Mouse (Mus musculus) macrophage (primary cell): ENCODE measurements at regions not wholly inside any gene's neighbourhood (a gene's known extent, or its start where the extent isn't known, plus 50 kb on each side); places are given as distances from the start of the nearest gene placed in this dataset.

Experiments used
- H3K27ac ChIP-seq: fragments of 350-480 bp; formaldehyde crosslinking; 2 replicates; pipeline ENCODE4 v1.9.0; 2021
- H3K36me3 ChIP-seq: fragments of 350-480 bp; formaldehyde crosslinking; 2 replicates; pipeline ENCODE4 v1.9.0; 2021; ENCODE audit errors: inconsistent target
- H3K4me3 ChIP-seq: fragments of 350-480 bp; formaldehyde crosslinking; 2 replicates; pipeline ENCODE4 v1.9.0; 2021; ENCODE audit errors: inconsistent target
- H3K79me2 ChIP-seq: fragments of 350-480 bp; formaldehyde crosslinking; 2 replicates; pipeline ENCODE4 v1.9.0; 2021; ENCODE audit errors: inconsistent target
- WGBS: methylation state at CpG from one replicate; pipeline ENCODE4 v1.1.7; 2026; ENCODE audit warnings: inconsistent platforms; ENCODE audit not compliant: missing documents; 5-methylcytosine and 5-hydroxymethylcytosine counted together

DNA sequence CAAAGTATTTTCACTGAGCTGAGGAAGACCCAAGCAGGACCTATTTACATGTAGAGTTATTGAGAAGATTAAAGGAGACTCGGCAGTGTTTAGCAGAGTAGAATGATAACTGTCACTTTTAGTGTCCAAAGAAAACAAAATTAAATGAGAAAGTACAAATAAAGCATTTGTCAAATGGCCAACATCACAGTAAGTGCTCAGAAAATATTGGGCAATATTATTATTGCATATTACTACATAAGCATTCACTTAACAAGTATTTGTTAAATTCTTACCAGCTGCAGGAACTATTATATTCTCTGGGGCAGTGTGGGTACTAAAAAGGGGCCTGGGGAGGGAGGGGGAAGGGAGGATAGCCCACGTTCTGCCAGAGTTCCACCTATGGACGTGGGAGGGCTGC, 224.5 kb upstream of the Noct start:
- H3K36me3 ChIP-seq, result no peaks in the 10 kb centered on the region
- WGBS, result 76% methylated on average over 2 of the region's 3 CpGs

DNA sequence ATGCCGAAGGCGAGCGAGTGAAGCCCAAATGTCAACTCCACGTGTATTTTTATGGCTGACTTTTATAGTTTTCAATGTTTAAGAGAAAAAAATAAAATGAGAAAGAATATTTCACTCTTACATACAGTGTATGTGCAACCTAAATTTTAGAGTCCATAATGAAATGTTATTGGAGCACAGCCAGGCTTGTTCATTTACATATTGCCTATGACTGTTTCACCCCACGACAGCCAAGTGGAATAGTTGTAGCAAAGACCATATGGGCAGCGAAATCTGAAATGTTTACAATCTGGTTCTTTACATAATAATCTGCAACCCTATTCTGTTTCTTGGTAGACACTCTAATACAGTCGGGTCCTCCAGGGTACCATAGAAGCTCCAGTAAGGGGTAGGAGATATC, 223.3 kb upstream of the Noct start:
- no peaks in the 10 kb centered on the region for H3K79me2 ChIP-seq
- H3K36me3 ChIP-seq, result no peaks in the 10 kb centered on the region
- H3K27ac ChIP-seq, result no peak overlapping the region
- H3K4me3 ChIP-seq, result no peak overlapping the region
- 89% methylated on average over 7 of the region's 7 CpGs for WGBS

More for the DNA sequence above, 224.5 kb upstream of the Noct start:
- no peaks in the 10 kb centered on the region for H3K79me2 ChIP-seq
- no peak overlapping the region for H3K27ac ChIP-seq
- no peak overlapping the region for H3K4me3 ChIP-seq

DNA sequence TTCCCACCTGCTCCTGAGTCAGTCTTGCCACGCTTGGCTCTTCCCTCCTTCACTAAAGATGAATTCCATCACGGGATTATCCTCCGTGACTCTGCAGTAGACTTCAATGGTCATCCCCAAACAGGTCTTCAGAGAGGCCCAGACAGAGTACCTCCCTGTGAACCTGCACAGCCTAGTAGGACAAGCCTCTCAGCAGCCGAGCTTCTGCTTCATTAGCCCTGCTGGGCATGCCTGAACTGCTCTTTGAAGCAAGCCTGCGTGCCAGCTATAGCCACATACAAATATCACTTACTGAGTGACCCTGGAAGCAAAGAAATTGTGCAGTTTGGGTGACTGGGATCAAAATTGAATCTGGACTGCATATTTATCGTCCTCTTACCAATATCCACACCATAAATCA, 221.6 kb upstream of the Noct start:
- Histone ChIP-seq H3K79me2 (no peaks in the 10 kb centered on the region), H3K4me3 (no peak overlapping the region), H3K36me3 (no peaks in the 10 kb centered on the region), H3K27ac (no peak overlapping the region)
- WGBS, result 83% methylated on average over 6 of the region's 6 CpGs

DNA sequence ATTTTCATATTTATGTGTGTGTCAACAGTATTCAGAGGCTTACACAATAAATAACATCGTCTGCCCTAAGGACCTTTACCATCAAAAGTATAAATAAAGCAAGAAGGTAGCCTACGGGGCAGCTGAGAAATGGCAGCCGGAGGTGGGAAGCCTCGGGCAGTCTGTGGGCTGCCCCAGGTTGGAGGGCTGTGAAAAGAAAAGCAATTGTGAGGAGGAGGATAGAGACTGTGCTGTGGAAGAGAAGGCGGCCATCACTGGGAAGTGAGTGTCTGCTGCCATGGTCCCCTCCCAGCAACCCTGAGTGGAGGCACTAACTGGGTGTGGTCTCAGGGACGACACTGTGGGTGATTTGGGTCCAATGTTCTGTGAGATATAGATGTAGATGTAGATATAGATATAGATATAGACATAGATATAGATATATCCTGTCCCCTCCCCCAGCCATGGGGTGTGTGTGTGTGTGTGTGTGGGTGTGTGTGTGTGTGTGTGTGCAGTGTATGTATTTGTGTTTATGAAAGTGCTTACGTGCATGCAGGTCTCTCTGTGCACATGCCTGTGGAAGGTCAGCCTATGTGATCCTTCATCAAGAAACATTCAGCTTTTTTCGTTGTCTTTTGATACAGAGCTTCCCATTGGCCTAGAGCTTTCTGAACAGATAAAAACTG, 220.6 kb upstream of the Noct start:
- Histone ChIP-seq H3K36me3 (no peaks in the 10 kb centered on the region), H3K4me3 (no peak overlapping the region), H3K27ac (no peak overlapping the region), H3K79me2 (no peaks in the 10 kb centered on the region)
- WGBS, result 87% methylated on average over 8 of the region's 8 CpGs

DNA sequence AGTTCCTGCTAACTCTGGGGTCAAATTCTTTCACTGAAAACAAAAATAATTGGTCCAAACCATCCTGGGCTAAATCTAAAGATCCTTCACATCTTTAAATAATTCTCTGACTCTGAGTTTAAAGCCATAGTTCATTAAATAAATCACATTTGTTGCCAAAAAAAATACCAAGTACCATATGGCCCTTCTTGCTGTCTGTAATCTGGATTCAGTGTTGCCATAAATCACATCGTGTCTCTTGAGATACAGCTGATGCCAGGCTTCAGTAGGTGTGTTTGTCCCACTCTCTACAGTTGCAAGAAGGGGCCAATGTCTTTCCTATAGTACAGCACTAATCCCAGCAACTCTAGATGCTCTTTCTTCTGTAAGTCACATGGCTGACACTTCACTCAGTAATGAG, 220.0 kb upstream of the Noct start:
- Histone ChIP-seq H3K27ac (no peak overlapping the region), H3K4me3 (no peak overlapping the region), H3K36me3 (no peaks in the 10 kb centered on the region), H3K79me2 (no peaks in the 10 kb centered on the region)
- 67% methylated on average over 1 of the region's 1 CpGs for WGBS

DNA sequence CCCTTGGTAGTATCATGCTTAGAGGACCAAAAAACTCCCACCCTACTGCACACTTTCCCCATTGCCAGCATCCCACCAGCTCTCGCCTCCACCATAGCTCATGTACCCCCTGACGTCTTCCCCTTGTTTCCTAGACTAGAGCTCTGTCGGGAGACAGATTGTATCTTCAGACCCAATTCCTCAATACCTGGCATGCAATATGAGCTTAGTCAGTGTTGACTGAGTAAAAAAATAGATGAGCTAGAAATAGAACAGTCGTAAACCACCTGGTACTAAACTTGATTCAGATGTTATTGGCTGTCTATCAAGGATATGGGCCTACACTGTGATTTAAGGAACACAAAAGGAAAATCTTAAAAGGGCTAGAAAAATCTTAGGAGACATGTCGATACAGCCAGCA, 215.1 kb upstream of the Noct start:
- Histone ChIP-seq H3K36me3 (no peaks in the 10 kb centered on the region), H3K4me3 (no peak overlapping the region), H3K27ac (no peak overlapping the region), H3K79me2 (no peaks in the 10 kb centered on the region)
- WGBS, result 87% methylated on average over 5 of the region's 5 CpGs

DNA sequence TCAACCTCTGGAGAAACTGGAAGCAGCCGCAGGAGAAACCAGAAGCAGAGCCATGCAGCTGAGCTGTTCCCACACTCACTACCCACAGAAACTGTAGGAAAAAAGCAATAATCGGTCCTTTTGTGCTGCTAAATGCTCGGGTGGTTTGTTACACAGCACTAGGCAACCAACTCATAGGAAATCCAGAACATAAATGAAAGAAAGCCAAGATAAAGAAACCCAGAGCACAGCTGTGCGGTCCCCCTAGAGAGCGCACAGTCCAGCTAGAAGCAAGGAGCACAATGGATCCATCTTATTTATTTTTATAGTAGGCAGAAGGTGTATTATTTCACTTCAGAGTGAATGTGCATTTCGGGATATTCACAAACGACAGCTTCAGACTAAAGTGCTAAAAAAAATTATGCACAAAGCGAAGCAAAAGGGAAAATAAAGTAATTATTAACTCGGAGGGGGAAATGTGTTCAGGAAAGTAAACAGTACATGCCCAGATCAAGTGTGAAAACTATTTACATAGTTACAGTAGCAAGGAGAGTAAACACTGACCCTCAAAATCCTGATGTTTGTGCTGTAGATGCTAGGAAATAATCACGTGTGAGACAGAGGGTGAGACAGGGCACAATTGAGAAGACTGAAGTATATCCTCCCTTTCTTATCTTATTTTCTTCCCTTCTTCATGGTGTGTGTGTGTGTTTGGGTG, 204.4 kb upstream of the Noct start:
- H3K79me2 ChIP-seq, result no peaks in the 10 kb centered on the region
- H3K4me3 ChIP-seq, result no peak overlapping the region
- 87% methylated on average over 10 of the region's 10 CpGs for WGBS
- H3K27ac ChIP-seq, result no peak overlapping the region
- no peaks in the 10 kb centered on the region for H3K36me3 ChIP-seq

DNA sequence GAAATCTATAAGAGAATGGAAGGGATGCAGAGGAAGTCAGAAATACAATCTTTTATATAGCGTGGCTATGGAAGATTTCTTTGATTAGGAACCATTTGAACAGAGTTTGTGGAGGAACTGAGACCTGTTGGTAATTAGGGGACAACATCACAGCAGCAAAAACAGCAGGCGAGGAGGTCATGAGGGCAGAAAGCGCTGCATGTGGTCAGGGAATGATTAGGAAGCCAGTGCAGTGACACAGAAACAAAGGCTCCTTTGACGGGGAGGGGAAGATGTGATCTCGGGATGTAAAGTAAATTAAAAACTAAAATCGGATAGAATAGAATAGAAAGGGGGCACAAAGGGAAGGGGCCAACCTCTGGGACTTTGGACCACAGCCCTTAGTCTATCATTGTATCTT, 199.6 kb upstream of the Noct start:
- H3K27ac ChIP-seq, result no peak overlapping the region
- no peaks in the 10 kb centered on the region for H3K36me3 ChIP-seq
- WGBS, result 78% methylated on average over 6 of the region's 6 CpGs
- no peak overlapping the region for H3K4me3 ChIP-seq
- H3K79me2 ChIP-seq, result no peaks in the 10 kb centered on the region

DNA sequence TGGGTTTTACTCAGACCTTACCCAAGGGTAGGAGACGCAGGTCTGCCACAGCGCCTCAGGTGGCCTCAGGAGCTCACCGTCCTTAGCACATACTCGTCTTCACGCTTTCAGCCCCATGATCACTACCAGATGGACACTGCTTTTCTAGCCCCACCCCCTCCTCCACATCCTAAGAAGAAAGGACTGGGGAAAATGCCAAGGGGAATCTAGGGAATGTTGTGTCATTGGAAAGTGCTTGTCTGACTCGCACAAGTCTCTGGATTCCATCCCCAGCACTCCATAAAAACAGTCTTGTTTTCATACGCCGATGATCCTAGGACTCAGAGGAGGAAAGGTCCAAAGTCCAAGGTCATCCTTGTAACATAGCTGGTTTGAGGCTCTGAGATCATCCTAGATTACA, 192.4 kb upstream of the Noct start:
- no peak overlapping the region for H3K27ac ChIP-seq
- WGBS, result 95% methylated on average over 8 of the region's 8 CpGs
- no peak overlapping the region for H3K4me3 ChIP-seq
- H3K79me2 ChIP-seq, result no peaks in the 10 kb centered on the region
- H3K36me3 ChIP-seq, result no peaks in the 10 kb centered on the region

DNA sequence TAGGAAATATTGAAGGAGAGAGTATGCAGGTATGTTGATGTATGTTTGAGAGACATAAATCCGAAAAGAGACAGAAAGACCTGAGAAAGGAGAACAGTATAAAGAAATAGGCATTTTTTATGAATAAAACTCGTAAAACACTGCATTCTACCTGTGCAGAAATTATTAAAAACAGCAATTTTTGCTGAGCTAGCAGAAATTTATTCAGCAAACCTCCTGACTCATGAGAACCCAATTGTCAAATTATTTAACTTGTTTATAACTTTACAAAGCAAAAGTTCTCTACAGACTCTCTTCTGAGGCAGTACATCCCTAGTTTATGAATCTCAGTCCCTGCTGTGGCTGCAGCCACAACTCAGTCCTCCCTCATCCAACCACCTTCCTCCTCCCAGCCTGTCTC, 191.0 kb upstream of the Noct start:
- Histone ChIP-seq H3K4me3 (no peak overlapping the region), H3K27ac (no peak overlapping the region), H3K79me2 (no peaks in the 10 kb centered on the region), H3K36me3 (no peaks in the 10 kb centered on the region)
- WGBS, result 89% methylated on average over 2 of the region's 2 CpGs

DNA sequence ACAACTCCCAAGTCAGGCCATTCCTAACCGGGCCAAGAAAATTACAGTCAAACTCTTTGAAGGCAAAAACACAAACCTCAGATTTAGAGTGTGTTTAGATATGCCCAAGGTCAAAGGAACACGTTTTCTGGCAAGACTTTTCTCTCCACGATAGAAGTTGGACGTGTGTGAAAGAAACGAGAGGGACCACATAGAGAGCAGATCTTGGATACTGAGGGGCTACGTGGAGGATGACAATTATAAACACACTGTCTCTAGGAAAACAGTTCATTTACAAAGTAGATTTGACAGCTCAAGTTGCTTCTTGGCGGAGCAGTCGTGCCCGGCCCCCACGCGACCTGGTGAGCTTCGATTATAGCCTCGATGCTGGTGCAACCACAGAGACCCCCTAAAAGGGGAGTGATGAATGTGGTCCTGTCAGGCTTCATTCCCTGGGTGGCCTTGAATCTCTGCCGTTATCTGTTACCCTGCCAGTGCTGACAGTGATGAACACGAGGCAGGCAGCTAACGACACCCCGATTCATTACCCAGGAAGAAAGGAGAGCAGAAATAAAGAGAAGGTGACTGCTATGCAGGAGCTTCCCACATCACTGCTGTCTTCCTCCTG, 187.4 kb upstream of the Noct start:
- Histone ChIP-seq H3K36me3 (no peaks in the 10 kb centered on the region), H3K4me3 (no peak overlapping the region), H3K27ac (no peak overlapping the region), H3K79me2 (no peaks in the 10 kb centered on the region)
- WGBS, result 81% methylated on average over 17 of the region's 17 CpGs

DNA sequence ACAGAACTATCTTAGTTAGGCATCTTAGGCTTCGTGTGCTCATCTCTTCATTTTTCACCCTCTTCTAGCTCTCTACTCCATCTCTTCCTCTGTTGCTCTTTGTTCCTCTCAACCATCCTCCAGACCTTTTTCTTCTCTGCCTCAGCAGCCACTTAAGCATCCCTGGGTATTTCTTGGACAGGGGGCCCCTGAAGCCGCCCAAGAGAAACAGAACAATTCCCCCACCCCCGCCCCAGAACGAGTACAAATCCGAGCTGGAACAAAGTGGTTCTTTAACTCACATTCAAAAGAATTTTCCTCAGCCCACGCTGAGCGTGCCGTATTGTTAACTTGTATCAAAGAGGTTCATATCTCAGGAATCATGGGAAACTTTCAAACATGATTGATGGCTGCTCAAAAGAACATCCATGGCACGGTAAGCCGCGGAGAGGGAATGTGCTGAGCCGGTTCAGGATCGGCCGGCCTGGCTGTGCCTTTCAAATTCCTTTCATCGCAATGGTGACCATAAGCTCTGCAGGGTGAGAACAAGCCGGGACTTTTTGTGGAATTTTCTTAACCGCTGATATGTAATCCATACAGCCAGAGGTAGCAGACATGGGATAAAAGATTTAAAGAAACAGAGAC, 181.9 kb upstream of the Noct start:
- no peak overlapping the region for H3K4me3 ChIP-seq
- no peaks in the 10 kb centered on the region for H3K79me2 ChIP-seq
- H3K36me3 ChIP-seq, result no peaks in the 10 kb centered on the region
- 92% methylated on average over 17 of the region's 17 CpGs for WGBS
- no peak overlapping the region for H3K27ac ChIP-seq

DNA sequence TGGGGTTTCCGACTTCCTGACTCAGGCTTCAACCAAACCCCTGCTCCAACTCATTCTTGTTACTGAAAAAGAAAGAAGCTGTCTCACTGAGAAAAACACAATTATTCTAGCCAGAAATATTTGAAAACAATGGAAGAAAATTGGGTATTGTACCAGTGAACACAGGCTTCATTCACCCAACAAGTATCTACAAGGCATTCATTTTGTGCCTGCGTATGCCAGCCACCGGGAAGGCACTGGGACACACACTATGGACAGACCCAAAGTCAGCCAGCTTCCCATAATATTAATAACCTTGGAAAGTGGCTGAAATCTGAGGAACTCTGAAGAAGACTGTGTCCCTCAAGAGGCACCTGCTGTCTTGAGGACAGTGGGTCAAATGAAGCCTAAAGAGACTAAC, 175.5 kb upstream of the Noct start:
- WGBS, result 90% methylated on average over 3 of the region's 3 CpGs
- H3K79me2 ChIP-seq, result no peaks in the 10 kb centered on the region
- no peak overlapping the region for H3K4me3 ChIP-seq
- no peaks in the 10 kb centered on the region for H3K36me3 ChIP-seq
- no peak overlapping the region for H3K27ac ChIP-seq

DNA sequence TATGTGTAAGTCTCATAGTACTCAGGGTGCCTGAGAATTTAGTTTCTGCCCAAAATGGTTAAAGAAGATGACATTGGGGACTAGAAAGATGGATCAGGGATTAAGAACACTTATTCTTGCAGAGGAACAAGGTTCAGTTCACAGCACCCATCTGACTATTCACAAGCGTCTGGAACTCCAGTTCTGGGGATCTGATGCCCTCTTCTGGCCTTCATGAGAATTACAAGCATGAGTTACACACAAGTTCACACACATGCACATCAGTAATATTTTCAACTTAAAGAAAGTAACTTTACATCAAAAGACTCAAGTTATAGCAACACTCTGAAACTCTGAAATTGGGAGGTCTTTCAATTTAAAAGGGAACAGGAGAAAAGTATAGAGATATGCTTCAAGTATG, 174.1 kb upstream of the Noct start:
- H3K79me2 ChIP-seq, result no peaks in the 10 kb centered on the region
- H3K27ac ChIP-seq, result no peak overlapping the region
- H3K36me3 ChIP-seq, result no peaks in the 10 kb centered on the region
- H3K4me3 ChIP-seq, result no peak overlapping the region
- WGBS, result 91% methylated on average over 1 of the region's 1 CpGs

DNA sequence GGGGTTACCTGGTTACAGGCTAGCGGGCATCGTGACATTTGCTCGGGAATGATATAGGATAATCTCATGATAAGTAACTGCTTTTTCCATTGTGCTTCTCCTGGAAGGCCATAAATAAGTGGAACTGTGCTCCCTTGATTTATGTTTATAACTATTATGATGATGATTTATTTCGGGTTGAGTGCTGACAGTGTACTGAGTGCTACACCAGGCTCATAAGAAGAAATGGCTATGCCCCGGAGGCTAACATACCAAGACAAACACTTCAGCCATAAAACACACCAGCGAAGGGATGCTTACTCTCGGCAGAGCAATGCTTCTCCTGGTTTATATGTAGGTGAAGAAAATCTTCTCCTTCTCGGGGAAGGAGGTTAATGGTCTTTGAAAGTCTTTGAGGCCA, 169.2 kb upstream of the Noct start:
- no peaks in the 10 kb centered on the region for H3K79me2 ChIP-seq
- H3K4me3 ChIP-seq, result no peak overlapping the region
- WGBS, result 86% methylated on average over 8 of the region's 8 CpGs
- no peaks in the 10 kb centered on the region for H3K36me3 ChIP-seq
- H3K27ac ChIP-seq, result no peak overlapping the region
